Mouse (Mus musculus): Measurements from ENCODE around the gene Fam196a. TPM values are rescaled to one million over a fixed set of nuclear protein-coding genes. Genes with fewer than 3 reads are reported as not detected.

Gene Fam196a
- polyA plus RNA-seq, 1 experiment, result 0.81 TPM

- no peak overlapping the region for H3K27ac ChIP-seq (ENCODE audit: insufficient read depth, low read length)
- peaks cover 1% of the 10 kb centered on the region for H3K4me1 ChIP-seq (ENCODE audit: control insufficient read depth, insufficient read depth, low read length)
- H3K36me3 ChIP-seq (ENCODE audit: control insufficient read depth, insufficient read depth, low read length, poor library complexity, severe bottlenecking), result no peaks in the 10 kb centered on the region
- no peaks in the 10 kb centered on the region for H3K27me3 ChIP-seq (ENCODE audit: control insufficient read depth, insufficient read depth, low read length, poor library complexity, severe bottlenecking)
- no peak overlapping the region for H3K4me3 ChIP-seq (ENCODE audit: low read depth, low read length)
- H3K9ac ChIP-seq (ENCODE audit: low read depth, poor library complexity, severe bottlenecking), result no peak overlapping the region
- TF ChIP-seq CTCF (IDR thresholded peaks at IDR 0.05; ENCODE audit: low read depth, low read length) (no peak), EP300 (IDR thresholded peaks at IDR 0.05; ENCODE audit: insufficient read depth, low read depth, low read length) (no peak), POLR2A (IDR thresholded peaks at IDR 0.05; ENCODE audit: insufficient read depth, low read length) (no peak)
- H3K9me3 ChIP-seq (replicated peaks; ENCODE audit: control insufficient read depth, insufficient read depth, low read length, poor library complexity, severe bottlenecking), result no peaks in the 10 kb centered on the region
These were observed 4.8 kb upstream of the Fam196a start for GRCm38 (mm10) chr7:134943063-134943462.

- H3K9ac ChIP-seq (ENCODE audit: low read depth, poor library complexity, severe bottlenecking), result no peak overlapping the region
- peaks cover 1% of the 10 kb centered on the region for H3K4me1 ChIP-seq (ENCODE audit: control insufficient read depth, insufficient read depth, low read length)
- H3K9me3 ChIP-seq (replicated peaks; ENCODE audit: control insufficient read depth, insufficient read depth, low read length, poor library complexity, severe bottlenecking), result no peaks in the 10 kb centered on the region
- no peaks in the 10 kb centered on the region for H3K36me3 ChIP-seq (ENCODE audit: control insufficient read depth, insufficient read depth, low read length, poor library complexity, severe bottlenecking)
- H3K27ac ChIP-seq (ENCODE audit: insufficient read depth, low read length), result no peak overlapping the region
- TF ChIP-seq CTCF (IDR thresholded peaks at IDR 0.05; ENCODE audit: low read depth, low read length) (peak; percentile 22), POLR2A (IDR thresholded peaks at IDR 0.05; ENCODE audit: insufficient read depth, low read length) (no peak), EP300 (IDR thresholded peaks at IDR 0.05; ENCODE audit: insufficient read depth, low read depth, low read length) (no peak)
- no peaks in the 10 kb centered on the region for H3K27me3 ChIP-seq (ENCODE audit: control insufficient read depth, insufficient read depth, low read length, poor library complexity, severe bottlenecking)
- H3K4me3 ChIP-seq (ENCODE audit: low read depth, low read length), result no peak overlapping the region
These were observed 3.7 kb upstream of the Fam196a start for GRCm38 (mm10) chr7:134941891-134942290.

GRCm38 (mm10) chr7:134937471-134937926 lies 731 bp downstream of the Fam196a start:
- Histone ChIP-seq H3K27me3 (ENCODE audit: control insufficient read depth, insufficient read depth, low read length, poor library complexity, severe bottlenecking) (no peaks in the 10 kb centered on the region), H3K27ac (ENCODE audit: insufficient read depth, low read length) (no peak overlapping the region), H3K4me3 (ENCODE audit: low read depth, low read length) (peak overlapping the region; percentile 62), H3K9ac (ENCODE audit: low read depth, poor library complexity, severe bottlenecking) (peak overlapping the region; percentile 76), H3K36me3 (ENCODE audit: control insufficient read depth, insufficient read depth, low read length, poor library complexity, severe bottlenecking) (no peaks in the 10 kb centered on the region), H3K4me1 (ENCODE audit: control insufficient read depth, insufficient read depth, low read length) (peaks cover 1% of the 10 kb centered on the region), H3K9me3 (replicated peaks; ENCODE audit: control insufficient read depth, insufficient read depth, low read length, poor library complexity, severe bottlenecking) (no peaks in the 10 kb centered on the region)
- no peak for TF ChIP-seq EP300 (IDR thresholded peaks at IDR 0.05; ENCODE audit: insufficient read depth, low read depth, low read length)

GRCm38 (mm10) chr7:134931886-134932285 lies 6.3 kb downstream of the Fam196a start:
- no peaks in the 10 kb centered on the region; the same call in 1 of the 2 replicates for H3K9me3 ChIP-seq (replicated peaks; ENCODE audit: control insufficient read depth, insufficient read depth, low read length, poor library complexity, severe bottlenecking)
- H3K4me1 ChIP-seq (ENCODE audit: control insufficient read depth, insufficient read depth, low read length), result no peaks in the 10 kb centered on the region
- no peak overlapping the region for H3K9ac ChIP-seq (ENCODE audit: low read depth, poor library complexity, severe bottlenecking)
- H3K4me3 ChIP-seq (ENCODE audit: low read depth, low read length), result no peak overlapping the region
- no peak for TF ChIP-seq CTCF (IDR thresholded peaks at IDR 0.05; ENCODE audit: low read depth, low read length)
- no peak for TF ChIP-seq EP300 (IDR thresholded peaks at IDR 0.05; ENCODE audit: insufficient read depth, low read depth, low read length)
- no peak for TF ChIP-seq POLR2A (IDR thresholded peaks at IDR 0.05; ENCODE audit: insufficient read depth, low read length)
- H3K27me3 ChIP-seq (ENCODE audit: control insufficient read depth, insufficient read depth, low read length, poor library complexity, severe bottlenecking), result no peaks in the 10 kb centered on the region
- H3K36me3 ChIP-seq (ENCODE audit: control insufficient read depth, insufficient read depth, low read length, poor library complexity, severe bottlenecking), result no peaks in the 10 kb centered on the region
- H3K27ac ChIP-seq (ENCODE audit: insufficient read depth, low read length), result 0 out of 2 replicates have a peak overlapping the region, but pooled peaks have one; percentile 27

GRCm38 (mm10) chr7:134901992-134902391 lies 36.2 kb downstream of the Fam196a start:
- Histone ChIP-seq H3K27ac (ENCODE audit: insufficient read depth, low read length) (no peak overlapping the region), H3K4me1 (ENCODE audit: control insufficient read depth, insufficient read depth, low read length) (no peaks in the 10 kb centered on the region), H3K9me3 (replicated peaks; ENCODE audit: control insufficient read depth, insufficient read depth, low read length, poor library complexity, severe bottlenecking) (no peaks in the 10 kb centered on the region), H3K9ac (ENCODE audit: low read depth, poor library complexity, severe bottlenecking) (no peak overlapping the region), H3K4me3 (ENCODE audit: low read depth, low read length) (no peak overlapping the region), H3K36me3 (ENCODE audit: control insufficient read depth, insufficient read depth, low read length, poor library complexity, severe bottlenecking) (no peaks in the 10 kb centered on the region), H3K27me3 (ENCODE audit: control insufficient read depth, insufficient read depth, low read length, poor library complexity, severe bottlenecking) (no peaks in the 10 kb centered on the region)
- TF ChIP-seq EP300 (IDR thresholded peaks at IDR 0.05; ENCODE audit: insufficient read depth, low read depth, low read length) (no peak), CTCF (IDR thresholded peaks at IDR 0.05; ENCODE audit: low read depth, low read length) (no peak), POLR2A (IDR thresholded peaks at IDR 0.05; ENCODE audit: insufficient read depth, low read length) (no peak)

- no peak overlapping the region for H3K9ac ChIP-seq (ENCODE audit: low read depth, poor library complexity, severe bottlenecking)
- no peaks in the 10 kb centered on the region for H3K36me3 ChIP-seq (ENCODE audit: control insufficient read depth, insufficient read depth, low read length, poor library complexity, severe bottlenecking)
- H3K4me1 ChIP-seq (ENCODE audit: control insufficient read depth, insufficient read depth, low read length), result no peaks in the 10 kb centered on the region
- H3K27ac ChIP-seq (ENCODE audit: insufficient read depth, low read length), result no peak overlapping the region
- H3K9me3 ChIP-seq (replicated peaks; ENCODE audit: control insufficient read depth, insufficient read depth, low read length, poor library complexity, severe bottlenecking), result no peaks in the 10 kb centered on the region
- H3K4me3 ChIP-seq (ENCODE audit: low read depth, low read length), result no peak overlapping the region
- TF ChIP-seq CTCF (IDR thresholded peaks at IDR 0.05; ENCODE audit: low read depth, low read length) (no peak), POLR2A (IDR thresholded peaks at IDR 0.05; ENCODE audit: insufficient read depth, low read length) (no peak), EP300 (IDR thresholded peaks at IDR 0.05; ENCODE audit: insufficient read depth, low read depth, low read length) (no peak)
- no peaks in the 10 kb centered on the region for H3K27me3 ChIP-seq (ENCODE audit: control insufficient read depth, insufficient read depth, low read length, poor library complexity, severe bottlenecking)
These were observed 38.8 kb downstream of the Fam196a start for GRCm38 (mm10) chr7:134899462-134899861.
